Mouse (Mus musculus): ENCODE measurements around the gene Pla2g2e. TPM values are rescaled to one million over a fixed set of nuclear protein-coding genes. Genes with fewer than 3 reads are reported as not detected.
A peak's percentile ranks its signal among the peaks of the same experiment; 100 is the strongest.
"Not testable (repeated sequence)": the region's sequence is repeated elsewhere in the genome, so short reads cannot be mapped to it uniquely, and the experiment has no call there.

Pla2g2e gene
- total RNA-seq, 2 experiments from 2014 or later: not detected

- no peak for TF ChIP-seq CTCF (IDR thresholded peaks at IDR 0.05)
- Histone ChIP-seq H3K27ac (no peak overlapping the region), H3K4me3 (no peak overlapping the region)
- DNase-seq: peak; percentile 52
- intact Hi-C loops (cut with DNase I): no loop called here
Measured at GRCm38 (mm10) chr4:138892655-138893054, 14.9 kb downstream of the Pla2g2e start.

- intact Hi-C loops (cut with DNase I); H3K27ac ChIP-seq: not testable (repeated sequence)
Measured at GRCm38 (mm10) chr4:138893789-138894188, 16.0 kb downstream of the Pla2g2e start.

GRCm38 (mm10) chr4:138899361-138899760 is 21.6 kb downstream of the Pla2g2e start:
- intact Hi-C loops (cut with DNase I): no loop called here
- DNase-seq: no peak
- Histone ChIP-seq H3K4me3 (no peak overlapping the region), H3K27ac (peak overlapping the region; percentile 53; the same call in 1 of the 2 replicates)
- no peak for TF ChIP-seq CTCF (IDR thresholded peaks at IDR 0.05)

More at GRCm38 (mm10) chr4:138893789-138894188, 16.0 kb downstream of the Pla2g2e start:
- DNase-seq: peak; percentile 9
- not testable (repeated sequence) for H3K4me3 ChIP-seq

- no peak overlapping the region for H3K4me3 ChIP-seq
- no peak overlapping the region for H3K27ac ChIP-seq
- no peak for DNase-seq
- intact Hi-C loops (cut with DNase I): no loop called here
- TF ChIP-seq CTCF (IDR thresholded peaks at IDR 0.05): no peak
Measured at GRCm38 (mm10) chr4:138905624-138906337, 28.0 kb downstream of the Pla2g2e start.

- peak overlapping the region; percentile 90 for H3K4me3 ChIP-seq
- peak overlapping the region; percentile 88 for H3K27ac ChIP-seq
- DNase-seq: no peak
- no peak for TF ChIP-seq CTCF (IDR thresholded peaks at IDR 0.05)
- intact Hi-C loops (cut with DNase I): loop anchor here (5.0 kb wide), 1 partner anchor 59 kb away; the partner anchor contains the start of gene Tmco4
Measured at GRCm38 (mm10) chr4:138913141-138913787, 35.5 kb downstream of the Pla2g2e start.

- peak within 1 kb of the TSS; percentile 90 for H3K4me3 ChIP-seq
- H3K27ac ChIP-seq: peak within 1 kb of the TSS; percentile 88
- intact Hi-C loops (cut with DNase I): loop anchor here (5.0 kb wide), 1 partner anchor 59 kb away; the partner anchor contains the start of gene Tmco4
- TF ChIP-seq CTCF (IDR thresholded peaks at IDR 0.05): peak; percentile 75
- peak; percentile 96 for DNase-seq
Measured at GRCm38 (mm10) chr4:138913797-138914196, 36.1 kb downstream of the Pla2g2e start, which contains the start of gene Otud3. Otud3 (minus strand) TSS chr4:138913945.

- no peak overlapping the region for H3K4me3 ChIP-seq
- intact Hi-C loops (cut with DNase I): no loop called here
- no peak overlapping the region for H3K27ac ChIP-seq
- peak; percentile 25; the same call in 1 of the 2 replicates for TF ChIP-seq CTCF (IDR thresholded peaks at IDR 0.05)
- DNase-seq: no peak
Measured at GRCm38 (mm10) chr4:138917282-138917681, 39.5 kb downstream of the Pla2g2e start.

- H3K4me3 ChIP-seq: peak overlapping the region; percentile 8
- DNase-seq: no peak
- H3K27ac ChIP-seq: no peak overlapping the region
- TF ChIP-seq CTCF (IDR thresholded peaks at IDR 0.05): no peak
- intact Hi-C loops (cut with DNase I): loop anchor here (1.0 to 2.0 kb wide), 4 partner anchors 17 to 155 kb away; no protein-coding TSS in a partner anchor
Measured at GRCm38 (mm10) chr4:138921254-138922130, 43.8 kb downstream of the Pla2g2e start.

GRCm38 (mm10) chr4:138922131-138922459 is 44.4 kb downstream of the Pla2g2e start:
- H3K4me3 ChIP-seq: peak overlapping the region; percentile 8
- TF ChIP-seq CTCF (IDR thresholded peaks at IDR 0.05): no peak

GRCm38 (mm10) chr4:138925561-138925960 is 47.8 kb downstream of the Pla2g2e start:
- no peak overlapping the region for H3K27ac ChIP-seq
- H3K4me3 ChIP-seq: no peak overlapping the region
- intact Hi-C loops (cut with DNase I): no loop called here
- TF ChIP-seq CTCF (IDR thresholded peaks at IDR 0.05): no peak
- no peak for DNase-seq

More at GRCm38 (mm10) chr4:138922131-138922459, 44.4 kb downstream of the Pla2g2e start:
- DNase-seq: peak; percentile 96
- intact Hi-C loops (cut with DNase I): loop anchor here (1.0 to 2.0 kb wide), 3 partner anchors 17 to 155 kb away; no protein-coding TSS in a partner anchor
- H3K27ac ChIP-seq: no peak overlapping the region

Other genes with a start within 250 kb of the Pla2g2e start
- gene Vwa5b1, start 242.1 kb upstream of the Pla2g2e start, total RNA-seq (2021): not detected
- not detected for gene Pla2g2c, start 153.2 kb upstream of the Pla2g2e start, total RNA-seq (2021)
- under 1 TPM in 1 of 2 experiments, not detected in 1; 0.20 TPM for gene Ubxn10, start 140.8 kb upstream of the Pla2g2e start, total RNA-seq (2021)
- gene Pla2g2f, start 120.3 kb upstream of the Pla2g2e start, total RNA-seq (2021): not detected
- under 1 TPM in 1 of 2 experiments, not detected in 1; 0.28 TPM for gene Pla2g2d, start 102.2 kb upstream of the Pla2g2e start, total RNA-seq (2021)
- 1 to 10 TPM in 1 of 2 experiments, under 1 TPM in 1; 0.92 to 2.1 TPM for gene Pla2g5, start 14.5 kb upstream of the Pla2g2e start, total RNA-seq (2021)
- gene Gm13030, start 4.0 kb upstream of the Pla2g2e start, total RNA-seq (2021): not detected
- 10 to 100 TPM; 15.7 to 17.2 TPM for gene Otud3, start 36.0 kb downstream of the Pla2g2e start, total RNA-seq (2021)
- gene Rnf186, start 89.2 kb downstream of the Pla2g2e start, total RNA-seq (2021): not detected
- 1 to 10 TPM; 7.5 to 7.6 TPM for gene Tmco4, start 94.9 kb downstream of the Pla2g2e start, total RNA-seq (2021)
- not detected for gene Htr6, start 197.6 kb downstream of the Pla2g2e start, total RNA-seq (2021)
- gene Nbl1, start 215.1 kb downstream of the Pla2g2e start, total RNA-seq (2021): 10 to 100 TPM; 19.9 to 40.8 TPM

Measured in gastrocnemius, adult 2 months (tissue).